Mouse (Mus musculus): Measurements from ENCODE around the gene Zfp697. TPM values are rescaled to one million over a fixed set of nuclear protein-coding genes. Genes with fewer than 3 reads are reported as not detected.
A peak's percentile ranks its signal among the peaks of the same experiment; 100 is the strongest.
"Not testable (repeated sequence)": the region's sequence is repeated elsewhere in the genome, so short reads cannot be mapped to it uniquely, and the experiment has no call there.

Zfp697 gene
- total RNA-seq, 1 experiment from 2014 or later, result 0.59 TPM

- ATAC-seq (replicated peaks; ENCODE audit: low read depth, poor library complexity, severe bottlenecking), result not testable (repeated sequence)
These were observed 89.2 kb downstream of the Zfp697 start for GRCm38 (mm10) chr3:98471499-98471898.

- not testable (repeated sequence) for ATAC-seq (replicated peaks; ENCODE audit: low read depth, poor library complexity, severe bottlenecking)
These were observed 111.9 kb downstream of the Zfp697 start for GRCm38 (mm10) chr3:98494184-98494583.

GRCm38 (mm10) chr3:98495055-98495454 is 112.8 kb downstream of the Zfp697 start:
- not testable (repeated sequence) for ATAC-seq (replicated peaks; ENCODE audit: low read depth, poor library complexity, severe bottlenecking)

GRCm38 (mm10) chr3:98496762-98497161 is 114.5 kb downstream of the Zfp697 start:
- peak; percentile 88 for ATAC-seq (replicated peaks; ENCODE audit: low read depth, poor library complexity, severe bottlenecking)

GRCm38 (mm10) chr3:98497401-98497800 is 115.1 kb downstream of the Zfp697 start:
- peak; percentile 56 for ATAC-seq (replicated peaks; ENCODE audit: low read depth, poor library complexity, severe bottlenecking)

- ATAC-seq (replicated peaks; ENCODE audit: low read depth, poor library complexity, severe bottlenecking), result not testable (repeated sequence)
These were observed 125.0 kb downstream of the Zfp697 start for GRCm38 (mm10) chr3:98507229-98507628.

- not testable (repeated sequence) for ATAC-seq (replicated peaks; ENCODE audit: low read depth, poor library complexity, severe bottlenecking)
These were observed 128.2 kb downstream of the Zfp697 start, which contains the start of gene Hsd3b4 for GRCm38 (mm10) chr3:98510414-98510813. Gene Hsd3b4 (minus strand): TSS chr3:98510514.

- not testable (repeated sequence) for ATAC-seq (replicated peaks; ENCODE audit: low read depth, poor library complexity, severe bottlenecking)
These were observed 140.5 kb downstream of the Zfp697 start for GRCm38 (mm10) chr3:98522779-98523178.

GRCm38 (mm10) chr3:98524552-98524951 is 142.3 kb downstream of the Zfp697 start:
- not testable (repeated sequence) for ATAC-seq (replicated peaks; ENCODE audit: low read depth, poor library complexity, severe bottlenecking)

- not testable (repeated sequence) for ATAC-seq (replicated peaks; ENCODE audit: low read depth, poor library complexity, severe bottlenecking)
These were observed 142.7 kb downstream of the Zfp697 start for GRCm38 (mm10) chr3:98524978-98525377.

- ATAC-seq (replicated peaks; ENCODE audit: low read depth, poor library complexity, severe bottlenecking), result not testable (repeated sequence)
These were observed 165.4 kb downstream of the Zfp697 start for GRCm38 (mm10) chr3:98547641-98548040.

- ATAC-seq (replicated peaks; ENCODE audit: low read depth, poor library complexity, severe bottlenecking), result not testable (repeated sequence)
These were observed 166.2 kb downstream of the Zfp697 start for GRCm38 (mm10) chr3:98548495-98548894.

GRCm38 (mm10) chr3:98550215-98550614 is 168.0 kb downstream of the Zfp697 start:
- ATAC-seq (replicated peaks; ENCODE audit: low read depth, poor library complexity, severe bottlenecking), result peak; percentile 85

- peak; percentile 50 for ATAC-seq (replicated peaks; ENCODE audit: low read depth, poor library complexity, severe bottlenecking)
These were observed 168.6 kb downstream of the Zfp697 start for GRCm38 (mm10) chr3:98550832-98551231.

- ATAC-seq (replicated peaks; ENCODE audit: low read depth, poor library complexity, severe bottlenecking), result not testable (repeated sequence)
These were observed 178.4 kb downstream of the Zfp697 start for GRCm38 (mm10) chr3:98560711-98561110.

- ATAC-seq (replicated peaks; ENCODE audit: low read depth, poor library complexity, severe bottlenecking), result not testable (repeated sequence)
These were observed 181.6 kb downstream of the Zfp697 start for GRCm38 (mm10) chr3:98563831-98564230.

GRCm38 (mm10) chr3:98564894-98565293 is 182.6 kb downstream of the Zfp697 start:
- ATAC-seq (replicated peaks; ENCODE audit: low read depth, poor library complexity, severe bottlenecking), result not testable (repeated sequence)

GRCm38 (mm10) chr3:98567717-98568116 is 185.5 kb downstream of the Zfp697 start:
- ATAC-seq (replicated peaks; ENCODE audit: low read depth, poor library complexity, severe bottlenecking), result not testable (repeated sequence)

GRCm38 (mm10) chr3:98581024-98581423 is 198.8 kb downstream of the Zfp697 start:
- not testable (repeated sequence) for ATAC-seq (replicated peaks; ENCODE audit: low read depth, poor library complexity, severe bottlenecking)

GRCm38 (mm10) chr3:98582202-98582601 is 199.9 kb downstream of the Zfp697 start:
- not testable (repeated sequence) for ATAC-seq (replicated peaks; ENCODE audit: low read depth, poor library complexity, severe bottlenecking)

GRCm38 (mm10) chr3:98582622-98583021 is 200.4 kb downstream of the Zfp697 start:
- ATAC-seq (replicated peaks; ENCODE audit: low read depth, poor library complexity, severe bottlenecking), result not testable (repeated sequence)

GRCm38 (mm10) chr3:98587721-98588120 is 205.5 kb downstream of the Zfp697 start:
- ATAC-seq (replicated peaks; ENCODE audit: low read depth, poor library complexity, severe bottlenecking), result no peak
